Mouse (Mus musculus): Measurements from ENCODE around the gene Wdr35. TPM values are rescaled to one million over a fixed set of nuclear protein-coding genes. Genes with fewer than 3 reads are reported as not detected.
"Not testable (repeated sequence)": the region's sequence is repeated elsewhere in the genome, so short reads cannot be mapped to it uniquely, and the experiment has no call there.

Gene Wdr35
- total and polyA plus RNA-seq, 3 experiments: 3.4 to 9.5 (median 9.0) TPM

DNA sequence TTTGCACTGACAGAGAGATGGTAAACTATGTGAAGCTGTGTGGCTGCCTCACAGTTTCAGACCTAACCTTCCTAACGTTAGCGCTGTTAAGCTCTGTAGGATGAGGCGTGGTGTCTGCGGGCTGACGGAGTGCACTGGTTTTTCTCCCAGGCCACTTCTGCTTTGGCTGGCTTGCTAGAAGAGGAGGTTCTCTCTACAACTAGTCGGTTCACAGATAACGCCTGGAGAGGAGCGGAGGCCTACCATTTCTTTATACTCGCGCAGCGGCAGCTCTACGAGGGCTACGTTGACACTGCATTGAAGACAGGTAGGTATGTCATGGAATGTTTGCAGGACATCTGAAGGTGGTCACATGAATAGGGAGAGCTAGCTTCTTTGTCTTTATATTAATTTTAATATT is 51.0 kb downstream of the Wdr35 start:
- WGBS: 59% methylated on average over 13 of the region's 13 CpGs
- intact Hi-C loops (cut with DNase I): no loop called here
- DNase-seq: peak; percentile 34 to 48
- no peaks in the 10 kb centered on the region; the same call in 1 of the 2 replicates for H3K36me3 ChIP-seq (ENCODE audit: control insufficient read depth, insufficient read depth, low read length)
- no peaks in the 10 kb centered on the region for H3K79me2 ChIP-seq (replicated peaks; ENCODE audit: control insufficient read depth, insufficient read depth, low read length)
- H3K9ac ChIP-seq (ENCODE audit: low read depth, low read length): no peak overlapping the region
- TF ChIP-seq POLR2A (IDR thresholded peaks at IDR 0.05; ENCODE audit: insufficient read depth, low read depth, low read length): 0 out of 2 replicates have a peak, but pooled peaks have one; percentile 29
- no peak for TF ChIP-seq CTCF (IDR thresholded peaks at IDR 0.05)
- TF ChIP-seq EP300 (IDR thresholded peaks at IDR 0.05; ENCODE audit: insufficient read depth, low read depth, low read length): no peak
- no peak overlapping the region; the same call in 1 of the 2 replicates for H3K27ac ChIP-seq
- no peaks in the 10 kb centered on the region for H3K27me3 ChIP-seq (ENCODE audit: control insufficient read depth, insufficient read depth, low read length)
- no peaks in the 10 kb centered on the region for H3K4me1 ChIP-seq (ENCODE audit: control insufficient read depth, insufficient read depth, low read length)
- H3K4me3 ChIP-seq: no peak overlapping the region

DNA sequence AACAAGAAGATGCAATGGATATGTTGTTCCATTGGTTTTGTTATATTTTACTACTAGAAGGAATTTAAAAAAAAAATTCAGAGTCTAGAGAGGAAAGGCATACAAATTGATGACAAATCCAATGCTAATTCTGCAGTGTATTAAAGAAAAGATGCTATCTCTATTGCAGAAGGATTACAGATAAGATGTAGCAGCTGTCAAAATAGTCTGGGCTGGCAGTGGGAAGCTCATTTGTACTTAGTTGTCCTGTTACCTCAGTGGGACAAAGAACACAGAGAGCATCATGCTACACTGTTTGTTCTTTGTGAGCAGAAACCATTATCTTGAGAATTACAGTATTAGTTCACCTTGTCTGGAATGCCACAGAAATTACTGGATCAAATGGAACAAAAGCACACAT is 53.2 kb downstream of the Wdr35 start:
- no peak for TF ChIP-seq POLR2A (IDR thresholded peaks at IDR 0.05; ENCODE audit: insufficient read depth, low read depth, low read length)
- no peak for TF ChIP-seq EP300 (IDR thresholded peaks at IDR 0.05; ENCODE audit: insufficient read depth, low read depth, low read length)
- TF ChIP-seq CTCF (IDR thresholded peaks at IDR 0.05): no peak
- intact Hi-C loops (cut with DNase I): no loop called here
- Histone ChIP-seq H3K27me3 (ENCODE audit: control insufficient read depth, insufficient read depth, low read length) (no peaks in the 10 kb centered on the region), H3K4me1 (ENCODE audit: control insufficient read depth, insufficient read depth, low read length) (no peaks in the 10 kb centered on the region), H3K4me3 (no peak overlapping the region), H3K36me3 (ENCODE audit: control insufficient read depth, insufficient read depth, low read length) (no peaks in the 10 kb centered on the region; the same call in 1 of the 2 replicates), H3K27ac (no peak overlapping the region), H3K9ac (ENCODE audit: low read depth, low read length) (no peak overlapping the region), H3K79me2 (replicated peaks; ENCODE audit: control insufficient read depth, insufficient read depth, low read length) (no peaks in the 10 kb centered on the region)
- no peak for DNase-seq

DNA sequence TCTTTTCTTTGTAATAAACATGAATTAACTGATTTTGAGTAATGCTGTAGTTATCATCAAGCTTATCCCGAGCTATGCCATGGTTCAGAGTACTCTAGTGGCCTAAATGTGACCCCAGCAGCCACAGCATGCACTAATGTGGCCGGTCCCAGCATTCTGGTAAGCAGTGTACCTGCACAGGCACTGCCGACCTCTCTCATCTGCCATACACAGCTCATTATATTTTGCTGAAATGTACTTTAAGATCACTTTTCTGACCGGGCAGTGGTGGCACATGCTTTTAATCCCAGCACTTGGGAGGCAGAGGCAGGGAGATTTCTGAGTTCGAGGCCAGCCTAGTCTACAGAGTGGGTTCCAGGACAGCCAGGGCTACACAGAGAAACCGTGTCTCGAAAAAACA is 55.1 kb downstream of the Wdr35 start:
- H3K9ac ChIP-seq (ENCODE audit: low read depth, low read length); H3K36me3 ChIP-seq (ENCODE audit: control insufficient read depth, insufficient read depth, low read length); H3K27me3 ChIP-seq (ENCODE audit: control insufficient read depth, insufficient read depth, low read length); H3K4me3 ChIP-seq; H3K4me1 ChIP-seq (ENCODE audit: control insufficient read depth, insufficient read depth, low read length); H3K79me2 ChIP-seq (replicated peaks; ENCODE audit: control insufficient read depth, insufficient read depth, low read length); DNase-seq; intact Hi-C loops (cut with DNase I); H3K27ac ChIP-seq: not testable (repeated sequence)
- 85% methylated on average over 7 of the region's 7 CpGs for WGBS

DNA sequence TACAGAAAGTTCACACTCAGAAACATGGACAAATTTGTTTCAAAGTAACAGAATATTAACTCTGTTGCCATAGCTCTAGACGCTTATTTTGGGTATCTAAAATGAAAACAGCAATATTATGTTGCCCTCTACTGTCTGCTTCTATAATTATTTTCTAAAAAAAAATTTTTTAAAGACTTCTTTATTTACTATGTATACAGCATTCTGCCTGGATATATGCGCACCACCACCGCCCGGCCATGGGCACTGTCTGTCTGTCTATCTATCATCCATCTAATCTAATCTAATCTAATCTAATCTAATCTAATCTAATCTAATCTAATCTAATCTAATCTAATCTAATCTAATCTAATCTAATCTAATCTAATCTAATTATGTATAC is 55.8 kb downstream of the Wdr35 start:
- peak overlapping the region; percentile 99 for H3K27ac ChIP-seq
- TF ChIP-seq CTCF (IDR thresholded peaks at IDR 0.05): peak; percentile 27
- TF ChIP-seq EP300 (IDR thresholded peaks at IDR 0.05; ENCODE audit: insufficient read depth, low read depth, low read length): no peak
- TF ChIP-seq POLR2A (IDR thresholded peaks at IDR 0.05; ENCODE audit: insufficient read depth, low read depth, low read length): no peak
- intact Hi-C loops (cut with DNase I): no loop called here
- DNase-seq: no peak
- peak overlapping the region; percentile 76 for H3K4me3 ChIP-seq
- H3K36me3 ChIP-seq (ENCODE audit: control insufficient read depth, insufficient read depth, low read length): no peaks in the 10 kb centered on the region; the same call in 1 of the 2 replicates
- 25% methylated on average over 4 of the region's 4 CpGs for WGBS
- H3K9ac ChIP-seq (ENCODE audit: low read depth, low read length): no peak overlapping the region
- no peaks in the 10 kb centered on the region for H3K27me3 ChIP-seq (ENCODE audit: control insufficient read depth, insufficient read depth, low read length)
- H3K79me2 ChIP-seq (replicated peaks; ENCODE audit: control insufficient read depth, insufficient read depth, low read length): no peaks in the 10 kb centered on the region
- H3K4me1 ChIP-seq (ENCODE audit: control insufficient read depth, insufficient read depth, low read length): no peaks in the 10 kb centered on the region

DNA sequence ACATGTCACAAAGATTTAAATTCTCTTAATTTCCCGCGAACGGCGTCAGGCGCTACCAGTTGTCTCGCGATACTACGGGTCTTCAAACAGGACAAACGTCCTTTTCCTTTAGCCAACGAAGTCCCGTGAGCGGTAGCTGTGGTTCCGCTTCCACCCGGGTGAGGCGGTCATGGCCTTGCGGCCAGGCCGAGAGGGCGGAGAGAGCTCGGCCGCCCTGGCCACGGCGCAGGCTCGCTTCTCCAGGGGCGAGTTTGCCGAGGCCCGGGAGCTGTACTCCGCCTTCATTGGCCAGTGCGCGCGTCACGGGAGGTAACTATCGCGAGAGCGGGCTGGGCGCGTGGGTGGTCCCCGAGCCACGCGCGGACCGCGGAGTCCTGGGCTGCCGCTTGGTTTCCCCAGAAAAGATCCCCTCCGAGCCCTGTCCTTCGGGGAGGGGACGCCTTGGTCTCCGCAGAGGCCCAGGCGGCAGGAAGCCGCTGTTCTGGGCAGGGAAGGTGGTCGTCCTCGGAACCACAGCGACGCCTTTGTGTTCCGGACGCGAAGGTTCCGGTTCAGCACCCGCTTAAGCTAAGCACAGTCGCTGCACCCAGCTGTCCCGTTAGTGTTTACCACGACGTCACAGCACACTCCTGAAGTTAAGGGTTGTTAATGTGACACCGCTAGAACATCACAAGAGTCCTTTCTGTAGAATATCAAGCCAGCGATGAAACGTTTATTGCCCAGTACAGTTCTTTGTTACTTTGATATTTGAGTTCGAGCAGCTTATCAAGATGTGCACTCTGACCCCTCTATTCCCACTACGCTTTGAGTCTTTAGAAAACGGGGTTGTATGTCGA is 56.4 kb downstream of the Wdr35 start, which contains the start of gene Ttc32:
TSS of gene Ttc32 (plus strand) at position 110 of the 836 bp plus-strand sequence.
- Histone ChIP-seq H3K9ac (ENCODE audit: low read depth, low read length) (peak within 1 kb of the TSS; percentile 82), H3K27ac (peak within 1 kb of the TSS; percentile 99), H3K4me3 (peak within 1 kb of the TSS; percentile 76), H3K36me3 (ENCODE audit: control insufficient read depth, insufficient read depth, low read length) (no peaks in the 10 kb centered on the region; the same call in 1 of the 2 replicates), H3K4me1 (ENCODE audit: control insufficient read depth, insufficient read depth, low read length) (no peaks in the 10 kb centered on the region), H3K27me3 (ENCODE audit: control insufficient read depth, insufficient read depth, low read length) (no peaks in the 10 kb centered on the region), H3K79me2 (replicated peaks; ENCODE audit: control insufficient read depth, insufficient read depth, low read length) (no peaks in the 10 kb centered on the region)
- WGBS: under 1% methylated on average over 69 of the region's 69 CpGs
- intact Hi-C loops (cut with DNase I): loop anchor here (2.0 kb wide), 1 partner anchor 1361 kb away; the partner anchor contains the start of gene Rdh14
- peak; percentile 96 to 97 for DNase-seq
- peak; percentile 12; the same call in 1 of the 2 replicates for TF ChIP-seq CTCF (IDR thresholded peaks at IDR 0.05)
- TF ChIP-seq POLR2A (IDR thresholded peaks at IDR 0.05; ENCODE audit: insufficient read depth, low read depth, low read length): peak; percentile 90
- TF ChIP-seq EP300 (IDR thresholded peaks at IDR 0.05; ENCODE audit: insufficient read depth, low read depth, low read length): peak; percentile 84

DNA sequence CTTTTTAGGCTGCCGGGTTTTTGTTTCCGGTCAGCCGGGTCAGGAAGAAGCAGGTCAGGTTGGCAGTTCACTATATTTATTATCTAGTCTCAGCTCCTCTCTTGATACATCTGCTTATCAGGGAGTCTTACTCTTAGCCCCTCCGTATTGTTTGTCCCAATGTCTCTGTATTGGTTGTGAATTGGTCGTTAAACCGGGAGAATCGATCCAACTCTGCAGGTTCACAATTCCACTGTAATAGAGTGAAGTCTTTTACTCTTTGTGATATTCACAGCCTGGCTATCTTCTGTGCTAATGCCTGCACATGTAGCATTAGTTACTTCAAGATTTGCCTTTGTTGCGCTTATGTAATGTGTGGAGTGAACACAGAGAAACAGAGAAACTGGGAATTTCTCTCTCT is 57.5 kb downstream of the Wdr35 start:
- Histone ChIP-seq H3K9ac (ENCODE audit: low read depth, low read length) (no peak overlapping the region), H3K79me2 (replicated peaks; ENCODE audit: control insufficient read depth, insufficient read depth, low read length) (no peaks in the 10 kb centered on the region), H3K27me3 (ENCODE audit: control insufficient read depth, insufficient read depth, low read length) (no peaks in the 10 kb centered on the region), H3K4me3 (peak overlapping the region; percentile 76; the same call in 1 of the 2 replicates), H3K36me3 (ENCODE audit: control insufficient read depth, insufficient read depth, low read length) (no peaks in the 10 kb centered on the region), H3K4me1 (ENCODE audit: control insufficient read depth, insufficient read depth, low read length) (no peaks in the 10 kb centered on the region), H3K27ac (peak overlapping the region; percentile 99)
- WGBS: 48% methylated on average over 8 of the region's 8 CpGs
- intact Hi-C loops (cut with DNase I): loop anchor here (2.0 kb wide), 1 partner anchor 1360 kb away; the partner anchor contains the start of gene Rdh14
- no peak for TF ChIP-seq EP300 (IDR thresholded peaks at IDR 0.05; ENCODE audit: insufficient read depth, low read depth, low read length)
- TF ChIP-seq CTCF (IDR thresholded peaks at IDR 0.05): no peak
- DNase-seq: no peak
